Mouse (Mus musculus): ENCODE measurements at regions not wholly inside any gene's neighbourhood (a gene's known extent, or its start where the extent isn't known, plus 50 kb on each side); places are given as distances from the start of the nearest gene placed in this dataset.
"Not testable (repeated sequence)": the region's sequence is repeated elsewhere in the genome, so short reads cannot be mapped to it uniquely, and the experiment has no call there.

DNA sequence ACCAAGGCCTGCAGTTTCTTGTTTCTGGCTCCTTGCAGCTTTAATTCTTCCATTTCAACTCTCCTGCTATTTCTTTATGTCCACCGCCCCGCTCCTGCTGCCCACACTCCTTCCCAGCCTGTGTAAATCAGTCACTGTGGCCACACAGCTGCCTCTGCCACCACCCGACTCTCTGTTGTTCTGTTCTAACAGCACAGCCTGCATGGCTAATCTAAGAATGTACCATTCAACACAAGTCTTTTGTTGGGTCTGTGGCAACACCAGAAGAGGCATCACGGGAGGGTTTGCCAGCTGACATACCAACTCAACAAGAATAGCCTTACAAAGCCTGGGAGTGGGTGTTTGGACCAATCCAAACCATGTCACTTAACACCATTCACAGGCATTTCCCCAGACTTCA, 264.9 kb upstream of the Pum3 start:
- DNase-seq (ENCODE audit: low spot score in 2 of 2), result no peak

DNA sequence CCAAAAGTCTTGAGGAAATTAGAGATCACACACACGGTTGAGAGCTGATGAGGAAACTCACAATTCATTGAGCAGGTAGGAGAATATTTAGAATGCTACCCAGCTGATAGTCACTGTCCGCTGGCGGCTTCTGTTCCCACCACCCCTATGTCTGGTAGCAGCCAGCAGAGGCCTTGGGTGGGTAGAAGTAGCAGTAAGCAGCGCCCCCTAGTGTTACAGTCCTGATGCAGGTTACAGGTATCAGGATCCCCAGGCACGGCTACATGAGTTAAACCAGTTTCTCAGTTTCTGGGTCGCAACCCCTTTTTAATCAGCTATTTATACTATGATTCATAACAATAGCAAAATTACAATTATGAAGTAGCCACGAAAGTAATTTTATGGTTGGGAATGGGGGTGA, 264.1 kb upstream of the Pum3 start:
- no peak for DNase-seq (ENCODE audit: low spot score in 2 of 2)

DNA sequence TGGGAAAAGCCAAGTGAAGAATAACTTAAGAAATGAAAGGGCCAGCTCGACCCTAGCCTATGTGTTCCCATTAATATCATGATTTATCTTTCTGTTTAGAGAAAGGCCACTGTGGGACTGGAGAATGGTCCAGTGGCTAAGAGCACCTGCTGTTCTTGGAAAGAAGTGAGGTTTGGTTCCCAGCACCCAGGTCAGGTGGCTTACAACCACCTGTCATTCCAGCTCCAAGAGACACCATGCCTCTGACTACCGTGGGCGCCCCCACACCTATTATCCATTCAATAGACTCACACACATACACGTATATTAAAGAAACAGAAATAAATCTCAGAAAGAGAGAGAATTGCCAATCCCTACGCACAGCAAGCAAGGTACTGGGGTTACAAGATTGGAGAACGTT, 263.3 kb upstream of the Pum3 start:
- DNase-seq (ENCODE audit: low spot score in 2 of 2), result no peak

DNA sequence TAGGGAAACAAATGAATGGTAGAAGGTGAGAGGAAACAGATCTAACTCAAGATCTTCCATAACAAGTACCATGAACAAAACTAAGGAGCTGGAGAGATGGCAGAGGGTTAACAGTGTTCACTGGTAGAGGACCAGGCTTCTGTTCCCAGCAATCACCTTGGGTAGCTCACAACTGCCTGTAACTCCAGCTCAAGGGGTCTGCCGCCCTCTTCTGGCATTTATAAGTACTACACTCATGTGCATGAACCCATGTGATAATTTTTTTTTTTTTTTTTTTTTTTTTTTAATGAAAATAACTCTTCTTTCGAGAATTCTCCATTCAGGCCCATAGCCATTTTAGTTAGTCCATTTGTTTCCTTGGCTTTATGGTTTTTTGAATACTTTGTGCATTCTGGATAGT, 253.8 kb upstream of the Pum3 start:
- DNase-seq (ENCODE audit: low spot score in 2 of 2), result no peak

DNA sequence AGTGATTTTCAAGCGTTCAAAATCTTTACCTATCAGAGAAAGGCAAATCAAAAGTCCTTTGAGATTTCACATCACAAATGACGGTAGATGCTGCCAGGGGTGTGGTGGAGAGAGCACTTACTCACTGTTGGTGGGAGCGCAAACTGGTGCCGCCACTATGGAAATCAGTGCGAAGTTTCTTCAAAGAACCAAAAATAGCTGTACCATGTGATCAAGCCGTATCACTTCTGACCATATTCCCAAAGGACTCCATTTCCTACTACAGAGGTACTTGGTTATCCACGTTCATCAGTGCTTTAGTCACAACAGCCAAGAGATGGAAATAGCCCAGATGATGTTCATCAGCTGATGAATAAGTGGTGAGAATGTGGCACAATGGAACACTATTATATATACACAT, 249.8 kb upstream of the Pum3 start:
- DNase-seq (ENCODE audit: low spot score in 2 of 2), result no peak

DNA sequence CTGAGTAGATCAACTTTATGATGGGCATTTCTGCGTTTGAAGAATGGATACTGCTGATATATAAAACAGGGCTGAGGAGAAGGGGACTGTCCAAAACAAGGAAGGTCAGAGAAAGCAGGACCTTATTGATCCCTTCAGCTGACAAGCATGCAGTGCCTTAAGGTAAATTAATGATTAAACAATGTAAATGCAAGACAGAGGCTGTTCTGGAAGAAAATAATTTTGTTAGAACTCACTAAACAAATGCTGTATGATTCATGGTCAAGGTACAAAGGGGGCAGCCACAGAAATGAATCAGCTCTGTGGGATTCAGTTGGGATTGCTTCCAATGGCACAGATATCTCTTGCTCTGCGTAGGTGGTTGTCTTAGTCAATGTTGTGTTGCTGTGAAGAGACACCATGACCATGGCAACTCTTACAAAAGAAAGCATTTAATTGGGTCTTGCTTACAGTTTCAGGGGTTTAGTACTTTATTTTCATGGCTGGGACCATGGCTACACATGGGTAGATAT, 243.1 kb upstream of the Pum3 start:
- DNase-seq (ENCODE audit: low spot score in 2 of 2), result no peak

DNA sequence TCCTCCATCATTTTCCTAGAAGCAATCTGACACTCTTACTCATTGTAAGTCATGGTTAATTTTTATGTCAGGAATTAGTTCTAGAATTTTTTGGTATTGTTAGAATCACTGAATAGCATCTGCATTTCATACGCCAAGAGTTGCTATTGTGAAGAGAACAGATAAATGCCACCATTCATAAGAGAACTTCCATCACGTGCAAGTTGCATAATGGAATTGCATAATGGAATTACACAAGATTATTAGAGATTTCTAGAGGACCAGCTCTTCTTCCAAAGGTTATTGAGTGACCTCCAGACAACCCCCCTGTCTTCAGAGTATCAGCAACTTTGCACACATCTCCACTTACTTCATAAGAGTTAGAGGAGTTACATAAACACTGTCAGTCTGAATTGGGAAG, 233.7 kb upstream of the Pum3 start:
- DNase-seq (ENCODE audit: low spot score in 2 of 2), result no peak

DNA sequence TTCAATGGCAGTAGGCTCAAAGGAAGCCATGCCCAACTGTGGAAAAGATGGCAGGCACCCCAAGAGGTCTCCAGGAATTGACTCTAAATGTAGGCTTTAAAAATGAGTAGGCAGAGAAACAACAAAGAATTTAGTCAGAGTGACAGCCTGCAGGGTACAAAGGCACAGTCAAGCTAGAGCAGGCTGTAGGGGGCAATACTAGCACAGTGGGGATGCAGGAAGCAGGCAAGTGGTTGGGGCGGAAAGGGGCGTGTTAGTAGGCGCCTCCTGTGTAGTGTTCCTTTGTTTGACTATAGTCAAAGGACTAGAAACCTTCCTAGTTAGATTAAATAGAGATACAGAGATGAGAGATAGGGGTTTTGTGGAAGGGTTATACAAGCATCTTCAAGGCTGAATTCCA, 211.4 kb upstream of the Pum3 start:
- DNase-seq (ENCODE audit: low spot score in 2 of 2), result no peak

DNA sequence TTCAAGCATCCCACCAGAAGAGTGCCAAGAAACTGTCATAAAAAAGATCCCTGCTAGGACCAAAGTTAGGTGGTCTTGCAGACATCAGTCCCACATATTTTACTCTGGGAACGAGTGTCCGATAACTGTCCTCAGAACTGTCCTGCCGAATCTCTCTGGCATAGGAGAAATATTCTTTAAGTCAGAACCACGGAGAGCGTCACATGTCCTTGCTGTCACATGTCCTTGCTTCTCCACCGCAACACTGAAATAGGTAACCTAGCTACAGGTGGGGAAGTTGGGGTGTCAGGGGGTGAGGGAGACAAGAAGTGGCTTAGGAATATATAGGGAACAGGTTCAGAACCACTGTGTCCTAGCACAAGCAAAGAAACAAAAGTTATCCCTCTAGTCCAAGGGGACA, 203.5 kb upstream of the Pum3 start:
- no peak for DNase-seq (ENCODE audit: low spot score in 2 of 2)

DNA sequence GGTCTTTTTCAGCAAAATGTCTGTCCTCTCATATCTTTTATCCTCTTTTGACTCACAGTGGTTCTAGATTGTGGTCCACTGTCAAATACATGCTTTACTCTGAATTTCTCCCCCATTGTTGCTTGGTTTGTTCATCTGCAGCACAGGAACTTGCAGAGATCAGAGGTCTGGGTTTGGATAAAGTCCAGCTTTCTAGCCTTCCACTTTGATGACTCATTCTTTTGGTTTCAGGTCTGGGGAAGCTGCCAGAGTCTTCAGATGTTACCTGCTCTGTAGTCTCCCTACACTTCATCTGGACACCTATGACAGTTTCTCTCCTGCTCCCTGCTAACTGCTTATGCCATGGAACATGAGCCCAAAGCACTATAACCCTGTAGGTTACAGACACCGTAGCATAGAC, 198.0 kb upstream of the Pum3 start:
- DNase-seq (ENCODE audit: low spot score in 2 of 2), result no peak

DNA sequence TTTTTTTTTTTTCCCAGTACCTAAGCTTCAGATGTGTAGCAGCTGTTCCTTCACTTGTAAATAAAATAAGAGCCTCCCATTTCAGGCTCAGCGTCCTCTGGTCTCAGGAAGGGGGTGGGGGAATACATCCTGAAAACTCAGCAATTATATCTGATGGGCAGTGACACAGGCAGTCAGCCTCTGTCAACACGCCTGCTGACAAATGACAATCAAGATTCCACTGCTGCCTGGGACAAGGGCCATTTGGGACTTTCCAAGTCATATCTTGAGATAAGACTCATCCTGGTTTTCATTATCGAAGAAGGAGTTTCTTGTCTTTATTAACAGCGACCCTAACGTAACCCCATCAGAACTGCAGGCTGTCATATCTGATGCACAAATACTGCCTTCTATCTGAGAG, 187.9 kb upstream of the Pum3 start:
- no peak for DNase-seq (ENCODE audit: low spot score in 2 of 2)

DNA sequence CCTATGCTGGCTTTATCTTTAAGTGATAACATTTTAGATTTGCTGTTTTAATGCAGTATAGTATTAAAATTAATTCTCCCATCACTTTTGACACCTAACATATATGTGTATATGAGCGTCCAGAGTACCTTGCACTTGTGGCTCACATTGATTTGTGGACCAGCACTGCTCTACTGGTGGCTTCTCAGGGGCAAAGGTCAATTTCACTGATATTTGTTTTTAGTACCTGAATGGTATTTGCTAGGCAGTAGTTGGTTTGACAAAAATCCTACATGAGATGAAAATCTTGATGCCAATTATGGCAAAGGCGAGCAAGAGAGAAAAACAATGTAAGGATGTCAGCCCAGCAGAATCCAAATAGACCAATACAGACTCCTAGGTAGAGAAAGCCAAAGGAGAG, 177.3 kb upstream of the Pum3 start:
- no peak for DNase-seq (ENCODE audit: low spot score in 2 of 2)

DNA sequence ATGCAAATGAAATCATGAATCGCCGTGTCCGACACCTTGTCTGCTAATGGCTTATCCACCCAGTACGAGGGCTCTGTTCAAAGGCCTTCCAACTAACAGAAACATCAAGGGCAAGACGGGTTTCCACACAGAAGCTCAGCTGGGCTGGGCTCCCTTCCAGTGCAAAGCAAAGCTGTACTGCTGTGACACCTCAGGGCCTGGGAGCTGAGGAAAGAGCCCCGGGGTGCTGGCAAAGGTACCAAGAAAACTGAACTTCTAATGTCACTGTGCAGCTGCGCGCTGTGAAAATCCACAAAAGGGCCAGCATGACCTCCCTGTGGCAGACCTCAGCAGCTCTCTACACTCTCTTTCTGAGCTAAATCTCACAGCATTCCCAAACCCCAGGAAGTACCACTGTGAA, 173.7 kb upstream of the Pum3 start:
- DNase-seq (ENCODE audit: low spot score in 2 of 2), result no peak

DNA sequence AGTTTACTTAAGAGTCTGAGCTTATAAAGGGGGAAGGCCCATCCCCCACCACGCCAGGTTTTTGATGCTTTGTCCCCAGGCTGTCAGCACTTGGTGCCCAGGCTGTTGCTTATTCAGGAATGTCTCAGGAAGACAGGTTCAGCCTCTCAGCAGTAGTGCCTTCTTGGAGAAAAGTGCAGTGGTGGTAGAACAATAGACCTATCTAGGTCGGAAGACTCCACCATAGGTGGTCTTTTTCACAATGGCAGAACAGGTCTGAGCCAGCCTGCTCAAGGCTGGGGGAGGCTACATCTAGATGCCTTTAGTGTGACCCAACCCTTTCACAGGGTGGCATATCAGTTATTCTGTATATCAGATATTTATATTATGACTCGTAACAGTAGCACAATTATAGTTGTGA, 171.9 kb upstream of the Pum3 start:
- no peak for DNase-seq (ENCODE audit: low spot score in 2 of 2)

DNA sequence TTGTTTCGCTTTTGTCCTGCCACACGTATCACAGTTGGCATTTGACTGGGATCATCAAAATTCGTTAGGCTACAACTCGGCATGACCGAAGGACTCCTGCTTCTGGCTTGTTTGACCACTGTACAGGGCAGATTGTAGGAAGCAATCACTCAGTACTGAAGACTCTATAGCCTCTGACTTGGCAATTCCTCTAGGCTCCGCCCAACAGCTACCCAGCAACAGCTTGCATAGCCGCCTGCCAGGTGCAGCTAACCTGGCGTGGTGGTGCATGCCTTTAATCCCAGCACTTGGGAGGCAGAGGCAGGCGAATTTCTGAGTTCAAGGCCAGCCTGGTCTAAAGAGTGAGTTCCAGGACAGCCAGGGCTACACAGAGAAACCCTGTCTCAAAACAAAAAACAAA, 170.8 kb upstream of the Pum3 start:
- DNase-seq (ENCODE audit: low spot score in 2 of 2), result not testable (repeated sequence)

DNA sequence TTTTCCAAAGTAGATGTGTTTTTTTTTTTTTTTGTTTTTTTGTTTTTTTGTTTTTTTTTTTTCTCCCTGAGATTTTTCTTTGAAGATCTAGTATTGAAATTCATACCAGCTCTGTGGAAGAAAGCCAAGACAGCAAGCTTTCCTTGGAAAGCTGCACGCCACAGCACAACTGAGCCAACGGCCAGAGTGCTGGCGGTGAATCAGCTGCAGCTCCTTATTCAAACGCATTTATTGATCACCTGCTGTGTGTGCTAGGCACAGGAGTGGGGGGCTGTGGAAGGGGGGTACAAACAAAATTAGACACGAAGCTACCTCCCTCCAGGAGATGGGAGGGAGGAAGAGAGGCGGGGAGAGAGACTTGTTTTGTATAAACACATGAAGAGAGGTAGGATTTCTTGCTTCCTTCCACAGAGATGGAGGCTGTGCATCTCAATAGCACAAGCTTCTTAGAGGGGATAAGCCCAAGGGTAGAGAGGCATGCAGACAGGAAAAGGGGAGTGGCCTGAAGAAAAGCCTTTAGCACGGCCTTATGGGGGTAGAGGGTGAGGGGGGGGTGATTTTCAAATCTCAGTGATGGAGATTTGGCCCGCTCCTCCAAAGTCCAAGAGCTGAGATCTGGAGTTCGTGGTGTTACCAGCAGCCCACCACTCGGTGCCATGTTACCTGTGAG, 170.1 kb upstream of the Pum3 start:
- no peak for DNase-seq (ENCODE audit: low spot score in 2 of 2)

DNA sequence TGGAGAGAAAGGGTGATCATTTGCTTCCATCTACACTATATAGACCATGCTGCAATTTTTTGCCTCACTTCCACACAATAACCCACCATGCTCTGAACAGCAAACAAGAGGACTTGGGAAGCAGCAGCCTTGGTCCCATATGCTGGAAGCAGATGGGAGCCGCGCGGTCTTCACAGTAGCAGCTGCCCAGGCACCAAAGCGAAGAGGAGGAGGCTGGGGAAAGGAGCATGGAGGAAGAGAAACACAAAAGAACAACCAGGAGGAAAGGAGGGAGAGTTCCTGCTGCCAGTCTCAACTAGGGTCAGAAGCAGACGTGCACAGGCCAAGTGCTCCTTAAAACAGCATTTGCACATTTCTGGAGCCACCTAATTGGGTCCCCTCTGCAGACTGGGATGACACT, 168.7 kb upstream of the Pum3 start:
- DNase-seq (ENCODE audit: low spot score in 2 of 2), result no peak

DNA sequence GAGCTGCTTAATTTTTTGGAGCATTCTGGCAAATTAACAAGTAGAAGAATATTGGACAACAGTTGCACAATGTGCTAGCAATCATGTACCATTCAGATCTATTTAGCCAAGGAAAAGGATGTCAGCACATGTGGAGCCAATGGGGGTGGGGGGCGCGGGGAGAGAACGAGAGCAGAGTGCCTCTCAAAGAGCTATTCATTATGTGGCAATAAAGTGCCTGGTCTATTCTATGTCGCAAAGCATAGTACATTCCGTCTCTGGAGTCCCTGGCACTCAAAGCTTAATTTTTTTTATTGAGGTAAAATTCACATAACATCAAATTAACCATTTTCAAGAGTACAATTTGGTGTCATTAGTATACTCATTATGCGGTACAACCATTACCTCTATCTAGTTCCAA, 155.9 kb upstream of the Pum3 start:
- no peak for DNase-seq (ENCODE audit: low spot score in 2 of 2)

DNA sequence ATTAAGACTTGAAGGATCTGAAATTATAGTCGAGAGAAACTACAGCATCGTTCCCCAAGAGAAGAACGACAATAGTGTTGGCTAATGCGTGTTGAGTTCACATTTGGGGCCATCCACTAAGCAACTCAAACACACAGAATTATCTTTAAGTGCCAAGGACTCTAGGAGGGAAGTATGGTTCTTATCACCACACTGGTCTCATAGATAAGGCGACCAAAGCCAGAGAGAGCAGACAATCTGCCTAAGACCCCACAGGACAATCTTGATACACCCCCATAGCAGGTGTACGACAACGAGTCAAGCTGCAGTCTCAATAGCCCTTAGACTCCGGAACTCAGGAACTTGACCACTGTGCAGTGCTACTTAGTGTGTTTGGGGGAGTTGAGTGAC, 152.5 kb upstream of the Pum3 start:
- no peak for DNase-seq (ENCODE audit: low spot score in 2 of 2)

DNA sequence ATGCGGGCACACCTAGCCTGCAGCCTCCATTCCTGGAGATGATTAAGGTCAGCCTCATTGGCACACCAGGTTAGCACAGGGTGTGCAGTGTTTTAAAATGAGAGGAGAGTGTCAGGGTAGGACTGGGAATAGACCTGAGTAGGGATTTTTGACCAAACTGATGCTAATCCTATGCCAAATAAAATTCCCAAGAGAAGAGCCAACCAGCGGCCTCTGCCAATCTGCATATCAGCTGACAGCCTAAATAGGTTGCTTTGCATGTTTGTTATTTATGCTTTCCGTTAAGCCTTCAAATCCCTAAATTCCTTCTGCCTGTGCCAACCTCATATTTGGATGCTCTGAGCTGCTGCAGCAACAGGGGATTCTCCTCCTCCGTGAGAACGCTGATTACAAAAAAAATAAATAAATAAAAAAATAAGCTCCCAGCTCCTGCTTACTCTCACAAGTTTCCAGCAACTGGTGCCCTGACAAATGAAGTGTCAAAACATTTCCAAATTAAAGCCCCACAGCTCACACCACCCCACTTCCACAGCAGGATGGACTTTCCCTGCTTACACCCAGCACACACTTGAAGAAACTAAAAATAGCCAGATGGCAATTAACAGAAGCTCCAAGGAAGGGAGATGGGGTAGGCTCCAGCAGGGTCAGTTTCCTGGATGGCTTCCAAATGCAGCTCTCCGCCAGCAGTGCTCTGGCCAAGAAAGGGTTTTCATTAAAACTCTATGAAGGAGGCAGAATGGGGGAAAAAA, 151.9 kb upstream of the Pum3 start:
- peak in 1 of 2 experiments; percentile 1 for DNase-seq (ENCODE audit: low spot score in 2 of 2)

DNA sequence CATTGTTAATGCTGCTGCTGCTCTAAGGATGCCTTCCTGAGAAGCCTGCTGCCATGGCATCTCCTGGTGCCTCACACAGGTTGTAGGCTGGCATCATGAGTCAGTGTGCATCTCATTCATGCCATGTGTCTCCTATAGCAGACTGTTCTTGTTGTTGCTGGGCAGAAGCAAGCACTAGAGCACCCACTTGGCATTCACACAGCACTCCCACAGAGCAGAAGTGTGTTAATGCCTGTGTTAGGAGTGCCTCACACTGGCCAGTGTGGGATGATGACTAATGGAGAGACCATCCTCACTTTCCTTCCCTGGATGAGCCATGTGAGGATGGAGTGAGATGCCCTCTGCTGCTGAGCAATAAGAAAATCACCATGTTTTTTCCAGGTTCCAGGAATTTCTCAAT, 146.9 kb upstream of the Pum3 start:
- DNase-seq (ENCODE audit: low spot score in 2 of 2), result no peak

DNA sequence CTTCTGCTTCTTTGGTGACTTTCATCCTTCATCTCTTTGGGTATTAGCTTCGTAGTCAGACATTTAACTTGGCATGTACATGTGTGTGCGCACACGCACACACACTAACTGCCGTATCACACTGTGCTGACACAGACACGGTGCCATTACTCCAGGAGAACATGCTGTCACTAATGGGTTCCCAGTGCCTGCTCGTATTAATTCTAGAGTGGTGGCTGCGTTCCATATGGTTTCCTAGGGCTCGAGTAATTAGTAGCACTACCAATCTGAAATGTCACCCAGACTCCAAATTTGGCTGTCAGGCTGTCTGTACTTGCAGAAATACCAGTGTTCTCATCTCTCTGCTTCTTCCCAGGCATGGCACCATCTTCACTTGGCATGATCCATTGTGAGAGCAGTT, 137.3 kb upstream of the Pum3 start:
- no peak for DNase-seq (ENCODE audit: low spot score in 2 of 2)

DNA sequence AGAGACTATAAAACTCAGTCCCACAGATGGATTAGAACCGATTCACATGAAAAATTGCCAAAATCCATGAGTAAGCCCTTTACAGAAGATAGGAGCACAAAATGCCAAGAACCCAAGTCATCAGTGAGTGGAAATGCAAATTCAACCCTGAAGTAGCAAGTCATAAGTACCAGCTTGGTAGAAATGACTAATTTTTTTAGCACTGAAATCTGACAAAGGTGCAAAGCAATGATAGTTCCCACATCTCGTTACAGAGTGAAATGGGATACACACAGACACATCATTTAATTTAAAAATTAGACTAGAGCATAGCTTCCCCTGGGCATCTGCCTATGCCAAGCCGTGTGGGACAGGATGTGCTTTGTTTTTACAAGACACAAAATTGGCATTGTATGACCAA, 136.4 kb upstream of the Pum3 start:
- no peak for DNase-seq (ENCODE audit: low spot score in 2 of 2)

DNA sequence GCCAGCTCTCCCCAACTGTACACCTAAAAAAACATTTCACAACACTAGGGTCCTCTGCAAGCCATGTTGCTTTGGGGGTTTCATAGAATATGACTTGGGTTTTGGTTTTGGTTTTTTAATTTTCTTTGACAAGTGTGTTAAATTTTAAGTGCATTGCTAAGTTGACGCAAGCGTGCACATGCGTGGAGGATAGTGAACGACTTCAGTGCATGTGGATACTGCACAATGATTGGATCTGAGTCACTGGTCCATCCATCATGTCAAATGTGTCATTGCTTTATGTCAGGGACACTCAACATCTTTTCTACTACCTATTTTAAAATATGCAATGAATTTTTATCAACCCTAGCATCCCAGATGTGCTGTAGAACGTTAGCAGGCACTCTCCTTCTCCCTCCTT, 134.5 kb upstream of the Pum3 start:
- no peak for DNase-seq (ENCODE audit: low spot score in 2 of 2)

Measured in spleen, postnatal 36 days (tissue).